Mouse (Mus musculus) kidney, adult 2 months (tissue): ENCODE measurements at regions not wholly inside any gene's neighbourhood (a gene's known extent, or its start where the extent isn't known, plus 50 kb on each side); places are given as distances from the start of the nearest gene placed in this dataset.

ENCODE experiments used
- CTCF ChIP-seq: fragments of 200-500 bp; conservative IDR thresholded peaks from 2 replicates; pipeline ENCODE4 v1.5.1; 2011; ENCODE audit warnings: low read depth, mild to moderate bottlenecking, control low read depth, low read length, moderate library complexity, mixed read lengths; ENCODE audit not compliant: insufficient read depth, insufficient read length
- POLR2A ChIP-seq: fragments of 200-500 bp; IDR thresholded peaks from one replicate; pipeline ENCODE4 v1.6.1; 2011; ENCODE audit warnings: low read depth, low read length, control low read depth

DNA sequence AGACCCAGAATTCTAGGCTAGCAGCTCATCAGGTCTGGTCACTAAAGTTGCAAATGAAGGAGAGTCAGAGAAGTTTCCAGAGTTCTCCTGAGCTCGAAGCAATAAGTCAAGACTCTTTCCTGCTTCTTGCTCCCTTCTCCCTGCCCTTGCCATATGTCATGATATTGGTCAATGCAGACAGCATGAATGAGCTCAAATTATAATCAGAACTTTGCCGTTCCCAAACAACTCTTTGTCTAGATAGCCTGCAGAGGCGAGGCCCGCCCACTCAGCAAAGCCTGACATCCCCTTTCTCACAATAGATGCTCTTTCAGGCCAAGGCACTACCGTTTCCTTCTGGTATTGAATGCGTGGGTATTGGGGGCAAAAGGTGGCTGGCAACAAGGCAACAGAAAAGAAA, 204.0 kb upstream of the Ncam1 start:
- no peak for TF ChIP-seq POLR2A
- TF ChIP-seq CTCF = no peak
